Mouse (Mus musculus): ENCODE results near the gene Tpk1. TPM values are rescaled to one million over a fixed set of nuclear protein-coding genes. Genes with fewer than 3 reads are reported as not detected.

Tpk1 gene
- polyA plus RNA-seq (2012; rRNA removed) (2.7 and 3.9 TPM in 2 replicates), polyA plus RNA-seq (2014; fragmentation: Nextera tagmentation; extraction: Ambion mirVana) (5.8 and 7.8 TPM in 2 replicates)

- H3K4me3 ChIP-seq (ENCODE audit: insufficient read depth in 1 of 2, low read depth in 2 of 2, low read length in 2 of 2): peak within 1 kb of the TSS; percentile 84 to 89
- H3K27ac ChIP-seq: peak within 1 kb of the TSS; percentile 67
- H3K9me3 ChIP-seq (ENCODE audit: control insufficient read depth, low read length): no peaks in the 10 kb centered on the region
- peak within 1 kb of the TSS; percentile 77 for H3K9ac ChIP-seq (replicated peaks)
- TF ChIP-seq CTCF (IDR thresholded peaks at IDR 0.05; ENCODE audit: low read depth) (peak; percentile 48), EP300 (IDR thresholded peaks at IDR 0.05; ENCODE audit: low read depth) (no peak)
- peak; percentile 77 to 83 (median 82) for DNase-seq (ENCODE audit: low read depth in 3 of 3, low spot score in 3 of 3)
- H3K36me3 ChIP-seq (replicated peaks; ENCODE audit: control insufficient read depth, insufficient read depth, low read depth): no peaks in the 10 kb centered on the region
- no peaks in the 10 kb centered on the region for H3K27me3 ChIP-seq (ENCODE audit: control insufficient read depth, insufficient read depth, low read length)
- peak; percentile 95 for ATAC-seq (ENCODE audit: insufficient read depth)
- WGBS (ENCODE audit: insufficient replicate concordance): under 1% methylated on average over 62 of the region's 63 CpGs
- H3K4me2 ChIP-seq (ENCODE audit: low read depth): peak within 1 kb of the TSS; percentile 84
- H3K4me1 ChIP-seq (replicated peaks; ENCODE audit: control insufficient read depth in 2 of 2, insufficient read depth in 2 of 2, low read length in 1 of 2): peaks cover 15 to 28% of the 10 kb centered on the region in 2 experiments
Observed at GRCm38 (mm10) chr6:43665677-43666546, at the start of gene Tpk1. TSS of gene Tpk1 (minus strand) at chr6:43666278.

DNA sequence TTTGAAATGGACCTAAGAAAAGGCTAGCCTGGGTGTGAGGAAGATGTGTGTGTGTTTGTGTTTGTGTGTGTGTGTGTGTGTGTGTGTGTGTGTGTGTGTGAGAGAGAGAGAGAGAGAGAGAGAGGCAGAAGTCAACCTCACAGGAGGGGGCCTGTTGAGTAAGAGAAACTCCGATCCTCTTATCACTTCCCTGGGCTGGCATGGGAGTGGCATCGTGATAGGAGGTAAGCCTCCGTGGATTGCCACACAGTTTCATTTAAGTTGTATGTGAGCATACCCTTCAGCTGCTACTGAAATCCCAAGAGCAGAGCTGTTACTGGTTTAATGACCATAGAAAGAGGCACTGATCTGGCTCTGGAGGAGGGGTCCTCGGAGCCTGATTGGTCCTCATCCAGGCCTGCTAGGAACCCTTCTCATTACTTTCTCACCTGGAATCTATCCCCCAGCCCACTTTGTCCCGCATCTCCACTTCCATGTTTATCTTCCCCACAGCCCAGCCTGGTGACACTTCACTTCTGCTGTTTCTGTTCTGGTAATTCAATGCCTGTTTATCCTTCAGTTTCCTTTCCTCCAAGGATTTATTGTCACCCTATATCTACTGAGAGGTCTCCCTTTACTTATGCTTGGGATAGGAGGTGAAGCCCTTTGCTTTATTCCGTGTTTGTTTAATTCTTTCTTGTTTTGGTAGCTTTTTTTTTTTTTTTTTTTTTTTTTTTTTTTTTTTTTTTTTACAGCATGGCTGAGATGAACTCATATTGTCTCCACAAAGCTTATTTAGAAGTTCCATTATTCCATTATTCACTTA is 36.9 kb upstream of the Tpk1 start:
- no peak for DNase-seq (ENCODE audit: low read depth in 3 of 3, low spot score in 3 of 3)
- Histone ChIP-seq H3K9ac (replicated peaks) (no peak overlapping the region), H3K27me3 (ENCODE audit: control insufficient read depth, insufficient read depth, low read length) (no peaks in the 10 kb centered on the region), H3K36me3 (replicated peaks; ENCODE audit: control insufficient read depth, insufficient read depth, low read depth) (no peaks in the 10 kb centered on the region), H3K4me1 (replicated peaks; ENCODE audit: control insufficient read depth in 2 of 2, insufficient read depth in 2 of 2, low read length in 1 of 2) (no peaks in the 10 kb centered on the region), H3K27ac (no peak overlapping the region), H3K9me3 (ENCODE audit: control insufficient read depth, low read length) (no peaks in the 10 kb centered on the region), H3K4me2 (ENCODE audit: low read depth) (no peak overlapping the region), H3K4me3 (ENCODE audit: insufficient read depth in 1 of 2, low read depth in 2 of 2, low read length in 2 of 2) (no peak overlapping the region)
- no peak for ATAC-seq (ENCODE audit: insufficient read depth)
- WGBS (ENCODE audit: insufficient replicate concordance): 38% methylated on average over 6 of the region's 6 CpGs
- TF ChIP-seq CTCF (IDR thresholded peaks at IDR 0.05; ENCODE audit: low read depth): no peak
- TF ChIP-seq EP300 (IDR thresholded peaks at IDR 0.05; ENCODE audit: low read depth): no peak

- H3K4me1 ChIP-seq (replicated peaks; ENCODE audit: control insufficient read depth in 2 of 2, insufficient read depth in 2 of 2, low read length in 1 of 2): no peaks in the 10 kb centered on the region
- no peak overlapping the region for H3K4me3 ChIP-seq (ENCODE audit: insufficient read depth in 1 of 2, low read depth in 2 of 2, low read length in 2 of 2)
- no peaks in the 10 kb centered on the region for H3K27me3 ChIP-seq (ENCODE audit: control insufficient read depth, insufficient read depth, low read length)
- WGBS (ENCODE audit: insufficient replicate concordance): 35% methylated on average over 1 of the region's 1 CpGs
- H3K36me3 ChIP-seq (replicated peaks; ENCODE audit: control insufficient read depth, insufficient read depth, low read depth): no peaks in the 10 kb centered on the region
- DNase-seq (ENCODE audit: low read depth in 3 of 3, low spot score in 3 of 3): no peak
- ATAC-seq (ENCODE audit: insufficient read depth): no peak
- H3K9me3 ChIP-seq (ENCODE audit: control insufficient read depth, low read length): no peaks in the 10 kb centered on the region
- no peak overlapping the region for H3K4me2 ChIP-seq (ENCODE audit: low read depth)
- H3K27ac ChIP-seq: no peak overlapping the region
- TF ChIP-seq CTCF (IDR thresholded peaks at IDR 0.05; ENCODE audit: low read depth) (no peak), EP300 (IDR thresholded peaks at IDR 0.05; ENCODE audit: low read depth) (no peak)
- H3K9ac ChIP-seq (replicated peaks): no peak overlapping the region
Observed at GRCm38 (mm10) chr6:43691863-43692262, 25.8 kb upstream of the Tpk1 start.

DNA sequence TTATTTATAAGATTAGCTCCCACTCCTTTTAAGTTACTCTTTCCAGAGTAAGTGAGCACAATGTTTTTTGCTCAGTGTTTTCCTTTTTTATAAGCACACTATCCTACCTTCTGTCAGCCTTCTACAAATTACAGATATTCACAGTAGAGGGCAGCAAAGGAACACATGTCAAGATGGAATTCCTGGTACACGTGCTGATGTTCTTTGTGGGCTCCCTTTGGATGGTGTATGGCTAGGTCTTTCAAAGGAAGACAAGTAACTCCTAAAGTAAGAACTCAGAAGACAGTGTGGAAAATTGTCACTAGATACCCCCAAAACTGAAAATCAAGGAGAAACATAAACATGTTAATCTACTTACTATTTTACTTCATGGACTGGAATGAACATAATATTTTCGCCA is 19.9 kb upstream of the Tpk1 start:
- Histone ChIP-seq H3K9me3 (ENCODE audit: control insufficient read depth, low read length) (no peaks in the 10 kb centered on the region), H3K4me1 (replicated peaks; ENCODE audit: control insufficient read depth in 2 of 2, insufficient read depth in 2 of 2, low read length in 1 of 2) (no peaks in the 10 kb centered on the region), H3K4me2 (ENCODE audit: low read depth) (no peak overlapping the region), H3K27me3 (ENCODE audit: control insufficient read depth, insufficient read depth, low read length) (no peaks in the 10 kb centered on the region), H3K9ac (replicated peaks) (no peak overlapping the region), H3K27ac (no peak overlapping the region), H3K4me3 (ENCODE audit: insufficient read depth in 1 of 2, low read depth in 2 of 2, low read length in 2 of 2) (no peak overlapping the region), H3K36me3 (replicated peaks; ENCODE audit: control insufficient read depth, insufficient read depth, low read depth) (no peaks in the 10 kb centered on the region)
- DNase-seq (ENCODE audit: low read depth in 3 of 3, low spot score in 3 of 3): no peak
- no peak for ATAC-seq (ENCODE audit: insufficient read depth)
- TF ChIP-seq EP300 (IDR thresholded peaks at IDR 0.05; ENCODE audit: low read depth): no peak
- peak; percentile 32; the same call in 1 of the 2 replicates for TF ChIP-seq CTCF (IDR thresholded peaks at IDR 0.05; ENCODE audit: low read depth)
- WGBS (ENCODE audit: insufficient replicate concordance): 27% methylated on average over 2 of the region's 2 CpGs

- no peak overlapping the region for H3K4me3 ChIP-seq (ENCODE audit: insufficient read depth in 1 of 2, low read depth in 2 of 2, low read length in 2 of 2)
- ATAC-seq (ENCODE audit: insufficient read depth): no peak
- no peak overlapping the region for H3K4me2 ChIP-seq (ENCODE audit: low read depth)
- H3K9ac ChIP-seq (replicated peaks): no peak overlapping the region
- WGBS (ENCODE audit: insufficient replicate concordance): 61% methylated on average over 2 of the region's 2 CpGs
- H3K36me3 ChIP-seq (replicated peaks; ENCODE audit: control insufficient read depth, insufficient read depth, low read depth): no peaks in the 10 kb centered on the region
- no peaks in the 10 kb centered on the region for H3K4me1 ChIP-seq (replicated peaks; ENCODE audit: control insufficient read depth in 2 of 2, insufficient read depth in 2 of 2, low read length in 1 of 2)
- H3K9me3 ChIP-seq (ENCODE audit: control insufficient read depth, low read length): no peaks in the 10 kb centered on the region
- no peak for TF ChIP-seq EP300 (IDR thresholded peaks at IDR 0.05; ENCODE audit: low read depth)
- H3K27ac ChIP-seq: no peak overlapping the region
- no peak for DNase-seq (ENCODE audit: low read depth in 3 of 3, low spot score in 3 of 3)
- H3K27me3 ChIP-seq (ENCODE audit: control insufficient read depth, insufficient read depth, low read length): no peaks in the 10 kb centered on the region
Observed at GRCm38 (mm10) chr6:43682535-43682934, 16.5 kb upstream of the Tpk1 start.
